Mouse (Mus musculus) liver, postnatal 0 days (tissue): ENCODE results near the gene Dennd2a.

ENCODE experiments used
- CTCF ChIP-seq: sonication (generic); IDR thresholded peaks from 2 replicates; pipeline ENCODE4 v1.5.1; 2016; ENCODE audit warnings: antibody characterized with exemption, low read depth
- EP300 ChIP-seq: IDR thresholded peaks from 2 replicates; pipeline ENCODE4 v1.6.1; 2016; ENCODE audit warnings: antibody characterized with exemption, low read depth, mild to moderate bottlenecking

- TF ChIP-seq CTCF = no peak
- no peak for TF ChIP-seq EP300
These were observed 35.2 kb downstream of the Dennd2a start for GRCm38 (mm10) chr6:39522425-39522824.
